Mouse (Mus musculus) limb, embryonic 11.5 days (tissue): Measurements from ENCODE around the gene Shank2. TPM values are rescaled to one million over a fixed set of nuclear protein-coding genes. Genes with fewer than 3 reads are reported as not detected.

Experiments used
- ATAC-seq: fragments of 200-750 bp; cut with Nextera tagmentation; 2 replicates; pipeline ENCODE4 v1.8.0; 2017; ENCODE audit warnings: low read depth; ENCODE audit not compliant: insufficient number of reproducible peaks, low FRiP score, low TSS enrichment
- DNase-seq: peaks from one replicate; pipeline ENCODE4 v3.0.0-alpha.2; 2015; ENCODE audit warnings: low spot score
- H3K27ac ChIP-seq: fragments of 300-500 bp; sonication (generic); replicated peaks from 2 replicates; pipeline ENCODE4 v1.5.1; 2014; ENCODE audit warnings: low read depth, mild to moderate bottlenecking, low read length
- H3K27me3 ChIP-seq: fragments of 300-500 bp; sonication (generic); 2 replicates; pipeline ENCODE4 v1.6.1; 2014; ENCODE audit warnings: mild to moderate bottlenecking, low read length, mixed read lengths; ENCODE audit not compliant: control insufficient read depth, insufficient read depth
- H3K36me3 ChIP-seq: fragments of 300-500 bp; sonication (generic); 2 replicates; pipeline ENCODE4 v1.6.1; 2014; ENCODE audit warnings: mild to moderate bottlenecking, low read length, moderate library complexity, mixed read lengths; ENCODE audit not compliant: control insufficient read depth, insufficient read depth
- H3K4me1 ChIP-seq: fragments of 300-500 bp; sonication (generic); 2 replicates; pipeline ENCODE4 v1.6.1; 2014; ENCODE audit warnings: low read length, mixed read lengths; ENCODE audit not compliant: control insufficient read depth, insufficient read depth
- H3K4me2 ChIP-seq: fragments of 300-500 bp; sonication (generic); 2 replicates; pipeline ENCODE4 v1.6.1; 2014; ENCODE audit warnings: low read depth, mild to moderate bottlenecking, moderate library complexity; ENCODE audit not compliant: severe bottlenecking
- H3K4me3 ChIP-seq: fragments of 300-500 bp; sonication (generic); 2 replicates; pipeline ENCODE4 v1.5.1; 2014; ENCODE audit warnings: low read depth, low read length
- H3K9ac ChIP-seq: fragments of 300-500 bp; sonication (generic); 2 replicates; pipeline ENCODE4 v1.6.1; 2014; ENCODE audit warnings: mild to moderate bottlenecking, low read length
- H3K9me3 ChIP-seq: fragments of 300-500 bp; sonication (generic); 2 replicates; pipeline ENCODE4 v1.6.1; 2016; ENCODE audit warnings: low read length; ENCODE audit not compliant: control insufficient read depth
- WGBS: fragments of 180-500 bp; shearing (Covaris S2); extraction: QIAGEN DNeasy Blood & Tissue Kit; methylation state at CpG from one replicate; pipeline ENCODE4 v1.1.7; 2014; 5-methylcytosine and 5-hydroxymethylcytosine counted together
- polyA plus RNA-seq: library from polyadenylated mRNA; unstranded; fragments of >200 nt; fragmentation: Nextera tagmentation; extraction: Ambion mirVana; gene quantifications from 2 replicates; pipeline ENCODE4 v1.2.1, GENCODE M21; 2014

Gene Shank2
- polyA plus RNA-seq, 1 experiment from 2014 or later: 0.68 TPM

GRCm38 (mm10) chr7:144173869-144174268 is 172.1 kb downstream of the Shank2 start:
- WGBS: 92% methylated on average over 6 of the region's 6 CpGs
- 0 out of 2 replicates have a peak, but pooled peaks cover 3% of the 10 kb centered on the region for H3K4me1 ChIP-seq
- no peak for DNase-seq
- H3K4me3 ChIP-seq: no peak overlapping the region
- ATAC-seq: no peak
- peaks cover 35% of the 10 kb centered on the region for H3K27me3 ChIP-seq
- no peak overlapping the region for H3K9ac ChIP-seq
- H3K36me3 ChIP-seq: no peaks in the 10 kb centered on the region
- no peak overlapping the region for H3K27ac ChIP-seq
- H3K9me3 ChIP-seq: no peaks in the 10 kb centered on the region
- no peak overlapping the region for H3K4me2 ChIP-seq

GRCm38 (mm10) chr7:144174329-144174728 is 172.6 kb downstream of the Shank2 start:
- H3K4me2 ChIP-seq: no peak overlapping the region
- 85% methylated on average over 14 of the region's 14 CpGs for WGBS
- H3K36me3 ChIP-seq: no peaks in the 10 kb centered on the region
- H3K4me3 ChIP-seq: no peak overlapping the region
- no peak overlapping the region for H3K9ac ChIP-seq
- no peak overlapping the region for H3K27ac ChIP-seq
- no peaks in the 10 kb centered on the region for H3K9me3 ChIP-seq
- no peak for DNase-seq
- 0 out of 2 replicates have a peak, but pooled peaks cover 3% of the 10 kb centered on the region for H3K4me1 ChIP-seq
- H3K27me3 ChIP-seq: peaks cover 35% of the 10 kb centered on the region
- ATAC-seq: no peak

GRCm38 (mm10) chr7:144175025-144175424 is 173.3 kb downstream of the Shank2 start:
- DNase-seq (no peak), ATAC-seq (no peak)
- 26% methylated on average over 7 of the region's 7 CpGs for WGBS
- H3K27ac ChIP-seq: no peak overlapping the region
- no peaks in the 10 kb centered on the region for H3K9me3 ChIP-seq
- H3K4me3 ChIP-seq: no peak overlapping the region
- H3K36me3 ChIP-seq: no peaks in the 10 kb centered on the region
- H3K27me3 ChIP-seq: peaks cover 35% of the 10 kb centered on the region
- H3K9ac ChIP-seq: no peak overlapping the region
- H3K4me1 ChIP-seq: 0 out of 2 replicates have a peak, but pooled peaks cover 3% of the 10 kb centered on the region
- no peak overlapping the region for H3K4me2 ChIP-seq

DNA sequence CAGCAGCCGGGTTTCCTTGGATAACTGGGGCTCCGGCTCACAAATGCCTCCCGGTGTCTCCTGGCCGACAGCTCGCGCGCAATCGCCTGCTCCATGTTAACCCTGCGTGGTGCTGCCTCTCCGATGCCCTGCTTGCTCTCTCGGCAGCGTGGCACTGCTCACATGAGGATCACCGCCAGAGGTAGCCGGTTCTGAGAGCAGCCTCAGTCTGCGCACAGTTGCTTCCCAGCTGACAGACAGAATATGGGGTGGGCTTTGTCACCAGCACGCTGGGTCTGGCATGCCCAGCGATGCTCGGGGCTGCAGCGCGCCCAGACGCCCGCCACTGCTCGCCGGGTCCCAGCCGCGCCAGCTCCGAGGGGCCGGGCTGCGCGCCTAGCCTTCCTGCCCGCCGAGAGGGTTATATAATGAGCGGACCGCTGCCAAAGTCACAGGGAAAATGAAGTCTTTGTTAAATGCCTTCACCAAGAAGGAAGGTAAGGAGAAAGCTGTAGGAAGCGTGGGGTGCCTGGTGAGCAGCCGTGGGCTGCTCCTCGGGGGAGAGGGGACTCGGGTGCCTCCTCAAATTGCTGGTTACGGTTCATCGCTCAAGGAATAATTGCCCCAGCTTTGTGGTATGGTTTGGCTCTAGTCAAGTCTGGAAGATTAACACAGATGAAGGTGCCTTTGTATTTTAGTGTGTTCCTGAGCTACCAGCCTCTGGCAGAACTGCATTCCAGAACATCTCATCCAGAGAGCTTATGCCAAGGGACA is 173.9 kb downstream of the Shank2 start:
- Histone ChIP-seq H3K27ac (no peak overlapping the region), H3K4me3 (peak overlapping the region; percentile 19), H3K27me3 (peaks cover 35% of the 10 kb centered on the region), H3K36me3 (no peaks in the 10 kb centered on the region), H3K9me3 (no peaks in the 10 kb centered on the region), H3K4me1 (0 out of 2 replicates have a peak, but pooled peaks cover 3% of the 10 kb centered on the region), H3K9ac (no peak overlapping the region), H3K4me2 (peak overlapping the region; percentile 38; the same call in 1 of the 2 replicates)
- 5% methylated on average over 40 of the region's 40 CpGs for WGBS
- DNase-seq: peak; percentile 30
- no peak for ATAC-seq

- Histone ChIP-seq H3K9ac (no peak overlapping the region), H3K4me3 (no peak overlapping the region), H3K4me2 (no peak overlapping the region), H3K4me1 (0 out of 2 replicates have a peak, but pooled peaks cover 3% of the 10 kb centered on the region), H3K27me3 (peaks cover 35% of the 10 kb centered on the region), H3K27ac (no peak overlapping the region), H3K36me3 (no peaks in the 10 kb centered on the region), H3K9me3 (no peaks in the 10 kb centered on the region)
- WGBS: 73% methylated on average over 3 of the region's 3 CpGs
- DNase-seq: no peak
- no peak for ATAC-seq
Observed at GRCm38 (mm10) chr7:144176234-144176730, 174.6 kb downstream of the Shank2 start.

DNA sequence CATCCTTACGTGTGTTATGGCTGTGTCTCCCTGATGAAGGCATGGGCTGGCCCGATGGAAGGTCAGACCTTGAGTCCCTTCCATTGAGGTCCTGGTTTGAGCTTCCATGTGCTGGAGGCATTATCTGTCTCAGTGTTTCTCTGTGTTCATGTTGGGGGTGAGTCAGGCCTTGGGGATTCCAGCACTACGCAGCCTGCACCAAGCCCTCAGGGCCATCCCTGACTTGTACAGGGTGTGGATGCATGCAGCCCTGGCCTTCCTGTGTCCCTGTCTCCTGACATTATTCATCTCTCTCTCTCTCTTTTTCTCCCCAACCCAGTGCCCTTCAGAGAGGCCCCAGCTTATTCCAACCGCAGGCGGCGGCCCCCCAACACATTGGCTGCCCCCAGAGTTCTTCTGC is 177.7 kb downstream of the Shank2 start:
- Histone ChIP-seq H3K27me3 (peaks cover 28% of the 10 kb centered on the region), H3K27ac (no peak overlapping the region), H3K4me2 (no peak overlapping the region), H3K4me3 (no peak overlapping the region), H3K36me3 (no peaks in the 10 kb centered on the region), H3K4me1 (0 out of 2 replicates have a peak, but pooled peaks cover 3% of the 10 kb centered on the region), H3K9ac (no peak overlapping the region), H3K9me3 (no peaks in the 10 kb centered on the region)
- WGBS: 91% methylated on average over 6 of the region's 6 CpGs
- no peak for DNase-seq
- no peak for ATAC-seq

GRCm38 (mm10) chr7:144180885-144181284 is 179.2 kb downstream of the Shank2 start:
- H3K9ac ChIP-seq: no peak overlapping the region
- H3K27ac ChIP-seq: no peak overlapping the region
- H3K4me2 ChIP-seq: no peak overlapping the region
- no peaks in the 10 kb centered on the region for H3K36me3 ChIP-seq
- H3K9me3 ChIP-seq: no peaks in the 10 kb centered on the region
- no peak overlapping the region for H3K4me3 ChIP-seq
- H3K4me1 ChIP-seq: no peaks in the 10 kb centered on the region
- whole genome bisulfite sequencing: 23% methylated on average over 6 of the region's 6 CpGs
- H3K27me3 ChIP-seq: peaks cover 16% of the 10 kb centered on the region
- no peak for ATAC-seq
- DNase-seq: peak; percentile 76

GRCm38 (mm10) chr7:144187869-144188430 is 186.2 kb downstream of the Shank2 start:
- no peak overlapping the region for H3K9ac ChIP-seq
- no peak overlapping the region for H3K4me3 ChIP-seq
- H3K4me2 ChIP-seq: no peak overlapping the region
- H3K4me1 ChIP-seq: no peaks in the 10 kb centered on the region
- H3K27ac ChIP-seq: no peak overlapping the region
- no peak for DNase-seq
- H3K27me3 ChIP-seq: no peaks in the 10 kb centered on the region
- H3K9me3 ChIP-seq: no peaks in the 10 kb centered on the region
- no peaks in the 10 kb centered on the region for H3K36me3 ChIP-seq
- WGBS: 60% methylated on average over 11 of the region's 11 CpGs
- ATAC-seq: no peak
